Mouse (Mus musculus): ENCODE data around the gene Scn3a. TPM values are rescaled to one million over a fixed set of nuclear protein-coding genes. Genes with fewer than 3 reads are reported as not detected.

The Scn3a gene
- polyA plus RNA-seq, 1 experiment from 2014 or later, result 4.5 TPM

DNA sequence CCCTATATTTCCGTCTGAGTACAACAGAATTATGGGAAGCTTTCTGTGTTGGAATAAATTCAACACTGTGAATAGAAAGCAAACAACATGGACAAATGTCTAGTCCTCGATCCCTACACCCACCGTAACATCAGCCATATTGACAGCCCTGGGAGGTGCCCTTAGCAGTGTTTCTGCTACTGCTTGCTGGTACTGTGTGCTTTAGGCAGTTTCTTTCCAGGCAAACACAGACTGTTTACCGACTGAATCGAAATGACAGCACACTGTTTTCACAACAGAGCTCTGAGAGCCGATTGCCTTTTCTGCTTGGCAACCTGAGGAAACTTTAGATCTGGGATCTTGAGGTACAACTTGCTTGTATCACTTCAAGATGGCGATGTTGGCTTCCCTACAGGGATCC lies 12.8 kb downstream of the Scn3a start:
- no peaks in the 10 kb centered on the region for H3K27me3 ChIP-seq (ENCODE audit: insufficient read depth, low read length)
- 71% methylated on average over 7 of the region's 7 CpGs for WGBS
- no peak overlapping the region for H3K4me3 ChIP-seq (ENCODE audit: low read depth, low read length)
- DNase-seq, result no peak
- no peak overlapping the region for H3K27ac ChIP-seq (ENCODE audit: low read depth)
- H3K36me3 ChIP-seq (ENCODE audit: insufficient read depth), result no peaks in the 10 kb centered on the region
- no peak overlapping the region for H3K4me2 ChIP-seq
- no peak overlapping the region for H3K9ac ChIP-seq
- TF ChIP-seq CTCF (IDR thresholded peaks at IDR 0.05; ENCODE audit: low read depth), result no peak
- no peak for ATAC-seq (ENCODE audit: insufficient read depth)
- no peaks in the 10 kb centered on the region for H3K9me3 ChIP-seq (ENCODE audit: low read depth, low read length)
- no peaks in the 10 kb centered on the region for H3K4me1 ChIP-seq (ENCODE audit: insufficient read depth)

GRCm38 (mm10) chr2:65553473-65553872 lies 14.0 kb downstream of the Scn3a start:
- Histone ChIP-seq H3K27ac (ENCODE audit: low read depth) (no peak overlapping the region), H3K4me1 (ENCODE audit: insufficient read depth) (no peaks in the 10 kb centered on the region), H3K4me3 (ENCODE audit: low read depth, low read length) (no peak overlapping the region), H3K4me2 (no peak overlapping the region), H3K9me3 (ENCODE audit: low read depth, low read length) (no peaks in the 10 kb centered on the region), H3K27me3 (ENCODE audit: insufficient read depth, low read length) (no peaks in the 10 kb centered on the region), H3K36me3 (ENCODE audit: insufficient read depth) (no peaks in the 10 kb centered on the region), H3K9ac (no peak overlapping the region)
- TF ChIP-seq CTCF (IDR thresholded peaks at IDR 0.05; ENCODE audit: low read depth), result no peak
- ATAC-seq (ENCODE audit: insufficient read depth) (no peak), DNase-seq (no peak)
- WGBS, result 71% methylated on average over 3 of the region's 3 CpGs

DNA sequence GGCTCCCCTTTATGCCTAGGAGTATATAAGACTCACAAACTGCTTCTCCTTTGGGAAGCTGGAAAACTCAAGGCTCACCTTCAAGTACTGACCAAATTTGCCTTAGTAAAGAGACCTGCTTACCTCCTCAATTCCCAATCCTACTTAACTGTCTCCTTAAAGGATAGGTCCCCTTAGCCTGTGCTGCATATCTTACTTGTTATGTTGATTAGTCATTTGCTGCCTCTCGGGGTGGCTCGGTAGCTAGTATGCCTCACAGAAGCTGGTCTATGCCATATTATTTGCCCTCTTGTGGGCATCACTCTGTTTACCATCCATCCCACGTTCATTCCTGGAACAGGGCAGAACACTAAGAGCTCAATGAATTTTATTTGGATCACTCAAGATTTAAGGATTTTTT lies 14.7 kb downstream of the Scn3a start:
- Histone ChIP-seq H3K4me1 (ENCODE audit: insufficient read depth) (no peaks in the 10 kb centered on the region), H3K9ac (no peak overlapping the region), H3K9me3 (ENCODE audit: low read depth, low read length) (no peaks in the 10 kb centered on the region), H3K4me2 (no peak overlapping the region), H3K27me3 (ENCODE audit: insufficient read depth, low read length) (no peaks in the 10 kb centered on the region), H3K36me3 (ENCODE audit: insufficient read depth) (no peaks in the 10 kb centered on the region), H3K4me3 (ENCODE audit: low read depth, low read length) (no peak overlapping the region), H3K27ac (ENCODE audit: low read depth) (no peak overlapping the region)
- TF ChIP-seq CTCF (IDR thresholded peaks at IDR 0.05; ENCODE audit: low read depth), result no peak
- 44% methylated on average over 3 of the region's 3 CpGs for WGBS
- ATAC-seq (ENCODE audit: insufficient read depth), result no peak
- no peak for DNase-seq

DNA sequence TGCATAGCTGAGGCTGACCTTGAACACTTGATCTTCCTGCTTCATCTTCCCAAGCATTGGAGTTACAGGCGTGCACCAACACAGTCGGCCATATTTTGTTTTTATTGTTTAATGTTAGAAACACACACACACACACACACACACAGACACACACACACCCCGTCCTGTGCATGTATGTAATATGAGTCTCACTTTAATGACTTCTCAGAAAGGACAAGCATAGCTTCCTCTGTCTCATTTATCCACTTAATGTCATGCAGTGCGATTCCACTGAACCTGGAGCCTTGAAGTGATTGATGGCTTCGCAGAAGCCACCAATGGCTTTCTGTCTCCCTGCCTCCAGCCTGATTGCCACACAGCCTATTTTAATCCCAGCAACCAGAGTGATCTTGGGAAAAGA lies 15.2 kb downstream of the Scn3a start:
- DNase-seq (no peak), ATAC-seq (ENCODE audit: insufficient read depth) (peak; percentile 28; the same call in 1 of the 2 replicates)
- H3K9ac ChIP-seq, result no peak overlapping the region
- no peak for TF ChIP-seq CTCF (IDR thresholded peaks at IDR 0.05; ENCODE audit: low read depth)
- no peak overlapping the region for H3K27ac ChIP-seq (ENCODE audit: low read depth)
- H3K4me3 ChIP-seq (ENCODE audit: low read depth, low read length), result no peak overlapping the region
- 45% methylated on average over 5 of the region's 5 CpGs for WGBS
- no peak overlapping the region for H3K4me2 ChIP-seq
- H3K4me1 ChIP-seq (ENCODE audit: insufficient read depth), result no peaks in the 10 kb centered on the region
- H3K9me3 ChIP-seq (ENCODE audit: low read depth, low read length), result no peaks in the 10 kb centered on the region
- no peaks in the 10 kb centered on the region for H3K36me3 ChIP-seq (ENCODE audit: insufficient read depth)
- no peaks in the 10 kb centered on the region for H3K27me3 ChIP-seq (ENCODE audit: insufficient read depth, low read length)

- WGBS, result 25% methylated on average over 2 of the region's 2 CpGs
- ATAC-seq (ENCODE audit: insufficient read depth), result peak; percentile 56; the same call in 1 of the 2 replicates
- no peak overlapping the region for H3K4me2 ChIP-seq
- H3K4me3 ChIP-seq (ENCODE audit: low read depth, low read length), result no peak overlapping the region
- H3K9ac ChIP-seq, result no peak overlapping the region
- H3K9me3 ChIP-seq (ENCODE audit: low read depth, low read length), result no peaks in the 10 kb centered on the region
- no peaks in the 10 kb centered on the region for H3K27me3 ChIP-seq (ENCODE audit: insufficient read depth, low read length)
- H3K27ac ChIP-seq (ENCODE audit: low read depth), result no peak overlapping the region
- no peak for TF ChIP-seq CTCF (IDR thresholded peaks at IDR 0.05; ENCODE audit: low read depth)
- no peak for DNase-seq
- H3K4me1 ChIP-seq (ENCODE audit: insufficient read depth), result no peaks in the 10 kb centered on the region
- H3K36me3 ChIP-seq (ENCODE audit: insufficient read depth), result no peaks in the 10 kb centered on the region
Measured at GRCm38 (mm10) chr2:65551736-65552135, 15.7 kb downstream of the Scn3a start.

- no peak for ATAC-seq (ENCODE audit: insufficient read depth)
- no peak overlapping the region for H3K4me3 ChIP-seq (ENCODE audit: low read depth, low read length)
- no peak overlapping the region for H3K27ac ChIP-seq (ENCODE audit: low read depth)
- no peak overlapping the region for H3K9ac ChIP-seq
- DNase-seq, result no peak
- no peaks in the 10 kb centered on the region for H3K4me1 ChIP-seq (ENCODE audit: insufficient read depth)
- no peaks in the 10 kb centered on the region for H3K36me3 ChIP-seq (ENCODE audit: insufficient read depth)
- no peaks in the 10 kb centered on the region for H3K27me3 ChIP-seq (ENCODE audit: insufficient read depth, low read length)
- TF ChIP-seq CTCF (IDR thresholded peaks at IDR 0.05; ENCODE audit: low read depth), result no peak
- no peaks in the 10 kb centered on the region for H3K9me3 ChIP-seq (ENCODE audit: low read depth, low read length)
- WGBS, result 94% methylated on average over 3 of the region's 3 CpGs
- no peak overlapping the region for H3K4me2 ChIP-seq
Measured at GRCm38 (mm10) chr2:65550564-65550963, 16.9 kb downstream of the Scn3a start.

- Histone ChIP-seq H3K9me3 (ENCODE audit: low read depth, low read length) (no peaks in the 10 kb centered on the region), H3K36me3 (ENCODE audit: insufficient read depth) (no peaks in the 10 kb centered on the region), H3K27me3 (ENCODE audit: insufficient read depth, low read length) (no peaks in the 10 kb centered on the region), H3K9ac (no peak overlapping the region), H3K4me1 (ENCODE audit: insufficient read depth) (no peaks in the 10 kb centered on the region), H3K27ac (ENCODE audit: low read depth) (no peak overlapping the region), H3K4me2 (no peak overlapping the region), H3K4me3 (ENCODE audit: low read depth, low read length) (no peak overlapping the region)
- no peak for ATAC-seq (ENCODE audit: insufficient read depth)
- no peak for TF ChIP-seq CTCF (IDR thresholded peaks at IDR 0.05; ENCODE audit: low read depth)
- 79% methylated on average over 6 of the region's 6 CpGs for WGBS
- no peak for DNase-seq
Measured at GRCm38 (mm10) chr2:65548665-65549064, 18.8 kb downstream of the Scn3a start.

- no peak for ATAC-seq (ENCODE audit: insufficient read depth)
- Histone ChIP-seq H3K27me3 (ENCODE audit: insufficient read depth, low read length) (no peaks in the 10 kb centered on the region), H3K27ac (ENCODE audit: low read depth) (no peak overlapping the region), H3K4me3 (ENCODE audit: low read depth, low read length) (no peak overlapping the region), H3K4me1 (ENCODE audit: insufficient read depth) (no peaks in the 10 kb centered on the region), H3K9me3 (ENCODE audit: low read depth, low read length) (no peaks in the 10 kb centered on the region), H3K4me2 (no peak overlapping the region), H3K9ac (no peak overlapping the region), H3K36me3 (ENCODE audit: insufficient read depth) (no peaks in the 10 kb centered on the region)
- WGBS, result 60% methylated on average over 4 of the region's 4 CpGs
- no peak for DNase-seq
- no peak for TF ChIP-seq CTCF (IDR thresholded peaks at IDR 0.05; ENCODE audit: low read depth)
Measured at GRCm38 (mm10) chr2:65547341-65547740, 20.1 kb downstream of the Scn3a start.

Data from lung, embryonic 14.5 days (tissue).